ENCODE assay signal across 8 mouse cellular contexts in genomic region chr6:133960713-133961112, GRCm38 (mm10).
A peak's percentile ranks its signal among the peaks of the same experiment; 100 is the strongest.
DNase-seq lines count a peak whose midpoint lies in the region; TF ChIP-seq lines count a peak whose summit lies in the region.

No protein-coding gene starts in this region.

- WGBS in lung, adult 2 months: 22% methylated on average over 7 of the region's 7 CpGs

- TF ChIP-seq POLR2A in lung, adult 2 months (IDR thresholded peaks at IDR 0.05; ENCODE audit: borderline replicate concordance, extremely low read depth, low read depth, low read length): no peak

- peak; percentile 57 to 68 for DNase-seq in CD8-positive naive resting alpha-beta T cell, adult 2 months (ENCODE audit: low read depth in 2 of 2, low spot score in 2 of 2)
- DNase-seq in adrenal gland, adult (ENCODE audit: inconsistent age in 2 of 2, low spot score in 1 of 2): peak; percentile 68 to 92
- DNase-seq in embryo, embryonic 11.5 days (ENCODE audit: low read depth, low spot score): peak; percentile 53
- peak; percentile 44 to 75 for DNase-seq in heart, adult 9 months (ENCODE audit: low spot score in 2 of 2)
- peak; percentile 61 to 91 for DNase-seq in kidney, postnatal 25 days
- peak; percentile 62 for DNase-seq in lung, adult 2 months
- peak; percentile 90 for DNase-seq in retina, embryonic 14.5 days (ENCODE audit: low spot score)
- peak; percentile 80 for DNase-seq in thymus, postnatal 4 days

- no peaks in the 10 kb centered on the region; the same call in 1 of the 2 replicates for H3K4me1 ChIP-seq in lung, adult 2 months (ENCODE audit: control insufficient read depth, insufficient read depth, low read length)

- TF ChIP-seq CTCF in lung, adult 2 months (IDR thresholded peaks at IDR 0.05; ENCODE audit: insufficient read depth, low read length): peak; percentile 56; the same call in 1 of the 2 replicates

- no peak overlapping the region for H3K4me3 ChIP-seq in lung, adult 2 months (replicated peaks; ENCODE audit: extremely low read depth, low read depth, low read length)
